Mouse (Mus musculus) embryo, embryonic 10 days (tissue): ENCODE measurements at regions not wholly inside any gene's neighbourhood (a gene's known extent, or its start where the extent isn't known, plus 50 kb on each side); places are given as distances from the start of the nearest gene placed in this dataset.

Experiments
- DNase-seq: peaks from one replicate; pipeline ENCODE4 v3.0.0-alpha.2; 2015; ENCODE audit warnings: low spot score

DNA sequence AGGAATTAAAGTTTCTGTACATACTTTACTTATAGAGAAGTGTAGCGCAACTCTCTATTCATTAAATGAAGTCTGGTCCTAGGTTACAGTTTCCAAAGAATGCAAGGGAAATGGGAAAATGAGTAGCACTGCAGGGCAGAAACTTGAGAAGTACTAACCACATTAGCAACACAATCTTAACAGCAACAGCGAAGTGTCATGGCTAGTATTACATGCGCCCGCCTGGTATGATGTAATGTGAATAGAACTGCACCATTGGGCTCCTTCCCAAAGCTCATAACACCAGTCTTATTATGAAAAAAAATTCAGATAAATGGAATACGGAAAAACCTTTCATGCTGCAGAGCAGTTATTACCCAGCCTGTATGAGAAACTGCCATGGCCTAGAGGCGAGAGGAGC, 201.8 kb upstream of the Gm11042 start:
- DNase-seq = no peak

DNA sequence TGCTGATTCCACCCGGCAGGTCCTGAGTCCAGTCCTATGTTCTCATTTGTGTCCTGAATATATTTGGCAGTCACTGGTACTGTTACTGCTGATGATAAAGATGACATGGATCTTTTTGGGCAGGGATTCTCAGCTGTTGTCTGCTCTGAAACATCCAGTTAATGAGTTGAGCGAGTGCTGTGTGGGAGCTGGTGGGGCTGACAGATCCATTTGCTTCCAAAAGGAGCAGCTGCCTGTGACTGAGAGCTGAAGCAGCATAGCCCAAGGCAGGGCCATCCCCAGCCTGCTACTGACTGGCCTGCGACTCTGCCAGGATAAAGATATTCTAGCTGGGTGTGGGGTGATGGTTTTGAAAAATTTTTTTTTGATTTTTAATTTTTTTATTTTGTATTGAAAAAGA, 200.3 kb upstream of the Gm11042 start:
- DNase-seq = no peak

DNA sequence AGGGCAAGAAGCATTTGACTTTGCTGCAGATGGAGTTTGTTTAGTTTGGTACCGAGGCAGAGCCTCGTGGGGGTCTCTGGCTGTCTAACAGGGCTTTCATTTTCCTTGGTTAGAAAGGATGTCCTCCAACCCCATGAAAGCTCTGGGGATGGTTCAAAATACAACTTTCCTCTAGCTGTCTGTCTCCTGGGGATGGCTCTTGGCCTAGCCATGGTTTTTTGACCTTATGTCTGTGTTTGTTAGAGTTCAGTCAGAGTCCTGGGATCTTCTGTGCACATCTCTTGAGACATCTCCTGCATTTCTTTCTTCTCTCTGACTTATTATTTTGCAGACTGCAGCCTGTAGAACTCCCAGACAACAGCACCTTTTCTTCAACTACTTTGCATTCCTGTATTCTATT, 186.6 kb upstream of the Gm11042 start:
- DNase-seq = no peak

DNA sequence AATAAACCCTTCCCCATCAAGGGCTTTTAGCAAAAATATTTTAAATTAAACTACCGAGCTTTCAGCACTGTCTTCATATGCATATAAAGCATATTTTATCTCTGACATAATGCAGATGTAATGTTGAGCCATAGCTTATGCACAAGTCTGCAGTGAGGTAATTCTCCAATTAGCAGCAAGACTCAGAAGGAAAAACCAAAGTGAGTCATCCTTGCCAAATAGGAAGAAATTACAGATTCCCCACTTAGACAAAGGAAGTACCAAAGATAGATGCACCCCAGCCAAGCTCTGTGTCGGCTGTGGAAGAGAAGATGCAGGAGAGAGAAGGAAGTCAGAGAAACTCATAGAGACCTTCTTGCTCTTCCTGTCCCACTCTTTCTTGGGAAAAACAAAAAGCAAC, 161.4 kb upstream of the Gm11042 start:
- no peak for DNase-seq

DNA sequence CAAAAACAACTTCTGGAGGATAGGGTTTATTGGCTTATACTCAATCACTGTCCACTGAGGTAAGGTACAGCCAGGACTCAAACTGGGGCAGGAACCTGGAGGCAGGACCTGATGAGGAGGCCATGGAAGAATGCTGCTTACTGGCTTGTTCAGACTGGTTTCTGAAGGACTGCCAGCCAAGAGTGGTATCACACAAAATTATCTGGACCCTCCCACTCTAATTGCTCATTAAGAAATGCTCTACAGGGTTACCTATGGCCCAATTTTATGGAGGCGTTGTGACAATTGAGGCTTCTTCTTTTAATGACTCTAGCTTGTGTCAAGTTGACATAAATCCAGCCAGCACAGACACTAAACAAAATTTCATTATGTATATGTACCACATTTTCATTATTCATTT, 158.5 kb upstream of the Gm11042 start:
- DNase-seq = no peak

DNA sequence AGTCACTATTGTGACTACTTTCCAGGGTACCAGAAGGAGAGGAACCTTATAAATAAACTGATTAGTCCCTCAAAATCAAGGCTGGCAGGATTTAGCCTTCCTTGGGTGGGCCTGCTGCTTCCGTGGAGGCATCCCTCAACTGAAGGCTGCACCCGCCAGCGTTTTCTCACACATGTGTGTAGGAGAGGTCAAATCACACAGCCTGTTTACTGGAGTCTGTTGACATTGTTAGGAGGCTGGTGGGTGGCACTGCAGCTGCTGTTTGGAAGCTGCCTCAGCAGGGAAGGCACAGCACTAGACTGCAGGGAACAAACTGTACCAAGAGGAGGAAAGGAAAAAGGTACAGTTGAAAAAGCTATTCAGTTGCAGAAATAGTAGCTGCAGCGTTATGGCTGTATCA, 142.3 kb upstream of the Gm11042 start:
- no peak for DNase-seq

DNA sequence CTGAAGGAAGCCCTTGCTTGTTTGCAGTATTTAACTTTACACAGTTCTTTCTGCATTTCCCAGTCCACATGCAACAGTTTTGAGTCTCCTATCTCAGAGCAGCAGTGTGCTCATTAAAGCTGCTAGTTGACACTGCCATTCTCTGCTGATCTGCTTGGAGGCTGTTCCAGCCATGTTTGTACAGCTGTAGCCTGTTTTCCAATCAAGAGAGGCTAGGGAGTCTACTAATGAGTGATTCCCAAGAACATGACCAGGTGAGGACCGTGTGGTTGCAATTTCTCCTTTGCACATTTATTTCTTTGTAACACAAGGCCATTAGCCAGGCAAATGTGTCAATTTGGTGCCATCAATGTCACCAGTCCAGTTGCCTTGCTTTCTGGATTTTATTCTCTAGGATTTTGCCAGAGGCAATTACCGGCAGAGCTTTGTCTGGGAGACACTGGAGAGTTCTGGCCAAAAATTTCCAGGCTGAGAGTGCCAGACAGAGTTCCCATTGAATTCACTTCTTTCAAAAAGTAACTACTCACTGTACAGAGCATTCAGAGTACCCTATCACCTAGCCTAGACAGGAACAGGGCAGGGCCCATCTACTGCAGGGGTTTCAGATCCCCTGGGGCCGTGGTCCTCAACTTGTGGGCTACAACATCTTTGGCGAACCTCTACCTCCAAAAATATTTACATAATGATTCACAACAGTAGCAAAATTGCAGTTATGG, 136.3 kb upstream of the Gm11042 start:
- peak; percentile 29 for DNase-seq

DNA sequence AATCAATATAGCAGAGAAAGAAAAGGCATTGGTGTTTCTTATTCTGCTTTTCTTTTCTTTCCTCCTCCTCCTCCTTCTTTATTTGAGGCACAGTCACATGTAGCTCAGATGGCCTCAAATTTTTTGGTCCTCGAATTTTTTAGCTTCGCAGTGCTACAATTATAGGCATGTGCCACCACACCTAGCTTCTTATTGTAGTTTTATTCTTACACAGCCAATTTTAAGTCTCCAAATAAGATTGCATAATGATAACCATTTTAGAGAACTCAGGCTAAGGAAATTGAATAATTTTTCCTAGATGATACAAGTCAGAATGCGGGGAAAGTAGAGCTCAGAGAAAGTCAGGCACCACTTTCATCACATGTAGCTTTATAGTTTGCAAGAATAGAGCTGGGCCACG, 132.1 kb upstream of the Gm11042 start:
- DNase-seq = no peak

DNA sequence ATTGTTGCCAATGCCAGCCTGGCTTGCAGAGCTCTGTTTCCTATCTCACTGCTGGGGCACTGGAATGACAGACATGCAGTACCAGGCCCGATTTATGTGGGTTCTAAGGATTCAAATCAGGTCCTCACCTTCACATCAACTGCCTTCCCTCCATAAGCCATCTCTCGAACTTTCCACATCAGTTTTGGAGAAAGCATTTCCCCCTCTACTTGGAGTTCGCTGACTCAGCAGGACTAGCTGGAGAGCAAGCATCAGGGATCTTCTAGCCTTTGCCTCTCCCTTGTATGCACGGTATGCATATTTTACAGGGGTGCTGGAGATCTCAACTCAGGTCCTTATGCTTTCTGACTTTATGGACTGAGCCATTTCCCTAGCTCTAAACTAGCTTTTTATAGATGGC, 118.7 kb upstream of the Gm11042 start:
- no peak for DNase-seq

DNA sequence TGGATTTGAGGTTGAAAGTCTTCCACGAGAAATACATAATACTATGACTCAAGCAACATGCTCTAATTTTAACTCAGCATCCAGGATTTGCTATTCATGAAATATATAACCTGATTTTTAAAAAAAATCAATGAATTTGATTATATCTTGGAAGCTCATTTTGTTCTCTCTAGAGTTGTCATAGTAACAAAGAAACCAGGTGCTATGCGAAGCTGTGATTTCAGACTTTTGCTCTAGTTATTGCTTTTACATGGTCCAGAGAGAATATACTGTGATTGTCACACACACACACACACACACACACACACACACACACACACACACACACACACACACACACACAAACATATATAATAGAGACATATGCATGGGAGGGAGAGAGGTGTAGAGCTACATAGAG, 98.5 kb upstream of the Gm11042 start:
- DNase-seq = no peak

DNA sequence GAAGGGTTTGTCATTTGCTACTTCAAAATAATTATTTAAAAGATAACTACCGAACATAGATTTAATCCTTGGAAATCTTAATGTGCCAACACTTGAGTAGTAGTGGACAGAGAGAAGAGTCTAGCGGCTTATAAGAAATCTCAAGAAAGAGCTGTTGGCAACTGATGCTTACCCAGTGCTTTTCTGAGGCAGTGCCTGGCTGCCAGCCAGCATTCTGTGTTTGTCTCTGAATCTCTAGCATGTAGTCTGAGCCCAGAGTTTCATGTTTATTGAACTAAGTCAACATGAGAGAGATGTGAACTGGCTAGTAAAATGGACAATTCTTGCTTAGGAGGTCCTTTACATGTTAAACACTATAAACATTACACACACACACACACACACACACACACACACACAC, 94.3 kb upstream of the Gm11042 start:
- no peak for DNase-seq

DNA sequence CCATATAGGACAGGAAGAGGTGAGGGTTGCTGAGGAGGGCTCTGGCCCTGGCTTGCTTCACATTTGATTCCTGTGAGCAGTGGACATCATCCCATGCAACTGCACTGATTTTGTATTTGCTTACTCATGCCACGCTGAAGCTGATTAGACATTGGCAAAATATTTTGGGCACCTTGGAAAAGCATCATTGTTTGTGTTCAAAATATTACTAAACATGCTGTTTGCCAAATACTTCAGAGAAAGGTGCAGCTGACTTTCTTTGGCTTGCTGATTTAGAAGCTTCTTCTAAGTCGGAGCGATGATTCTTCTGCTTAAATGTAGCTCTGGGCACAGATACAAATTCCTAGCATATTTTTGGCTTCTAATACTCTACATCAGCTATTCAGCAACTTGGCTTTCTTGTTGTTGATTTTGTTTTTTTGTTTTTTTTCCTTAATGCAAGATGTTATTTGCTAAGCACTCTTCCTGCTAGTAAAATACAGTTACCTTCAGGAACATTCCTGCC, 91.4 kb upstream of the Gm11042 start:
- no peak for DNase-seq

DNA sequence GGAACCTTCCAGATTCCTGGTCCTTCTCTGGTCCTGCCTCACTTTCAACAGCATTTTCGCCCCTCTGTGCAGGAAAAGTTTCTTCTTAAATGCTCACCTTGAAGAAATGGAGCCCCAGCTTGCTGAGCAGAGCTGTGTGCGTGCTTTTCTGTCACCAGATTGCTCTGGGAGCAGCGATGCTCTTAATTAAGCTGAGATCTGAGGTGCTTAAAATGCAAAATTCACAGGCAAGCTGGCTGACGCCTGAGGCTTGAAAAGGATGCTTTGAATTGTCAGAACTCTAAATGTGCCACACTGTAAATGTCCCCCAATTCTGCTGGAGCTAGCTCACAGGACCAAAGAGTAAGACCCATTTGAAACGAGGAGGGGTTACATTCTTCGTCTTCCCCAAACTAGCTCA, 73.6 kb upstream of the Gm11042 start:
- no peak for DNase-seq
